Mouse (Mus musculus) inflammation-experienced regulatory T-cells, adult 6 months (primary cell): ENCODE measurements around the gene Nos3. TPM values are rescaled to one million over a fixed set of nuclear protein-coding genes. Genes with fewer than 3 reads are reported as not detected.

ENCODE experiments used
- ATAC-seq: one replicate; pipeline ENCODE4 v1.8.0; 2017
- polyA plus RNA-seq, 3 experiments: library from polyadenylated mRNA; unstranded; fragments of 100-300 nt; shearing (Covaris generic); gene quantifications; one replicate each; pipeline ENCODE4 v1.2.1; 2017

Gene Nos3
- polyA plus RNA-seq, 3 experiments from 2014 or later: 0.08 to 0.17 TPM; not detected in 1

DNA sequence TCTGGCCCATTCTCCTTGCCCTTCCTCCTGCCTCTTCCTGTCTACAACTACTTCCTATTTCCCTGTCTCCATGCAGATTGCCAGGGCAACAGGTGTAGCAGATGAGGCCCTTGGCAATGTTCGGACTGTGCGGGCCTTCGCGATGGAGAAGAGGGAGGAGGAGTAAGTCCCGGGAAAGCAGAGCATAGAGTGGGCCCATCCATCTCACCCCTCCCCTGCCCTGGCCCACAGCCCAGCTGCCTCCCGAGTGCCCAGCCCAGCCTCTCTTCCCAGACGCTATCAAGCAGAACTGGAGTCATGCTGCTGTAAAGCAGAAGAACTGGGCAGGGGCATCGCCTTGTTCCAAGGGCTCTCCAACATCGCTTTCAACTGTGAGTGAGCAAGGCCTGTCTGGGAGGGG is 37.4 kb downstream of the Nos3 start:
- no peak for ATAC-seq

DNA sequence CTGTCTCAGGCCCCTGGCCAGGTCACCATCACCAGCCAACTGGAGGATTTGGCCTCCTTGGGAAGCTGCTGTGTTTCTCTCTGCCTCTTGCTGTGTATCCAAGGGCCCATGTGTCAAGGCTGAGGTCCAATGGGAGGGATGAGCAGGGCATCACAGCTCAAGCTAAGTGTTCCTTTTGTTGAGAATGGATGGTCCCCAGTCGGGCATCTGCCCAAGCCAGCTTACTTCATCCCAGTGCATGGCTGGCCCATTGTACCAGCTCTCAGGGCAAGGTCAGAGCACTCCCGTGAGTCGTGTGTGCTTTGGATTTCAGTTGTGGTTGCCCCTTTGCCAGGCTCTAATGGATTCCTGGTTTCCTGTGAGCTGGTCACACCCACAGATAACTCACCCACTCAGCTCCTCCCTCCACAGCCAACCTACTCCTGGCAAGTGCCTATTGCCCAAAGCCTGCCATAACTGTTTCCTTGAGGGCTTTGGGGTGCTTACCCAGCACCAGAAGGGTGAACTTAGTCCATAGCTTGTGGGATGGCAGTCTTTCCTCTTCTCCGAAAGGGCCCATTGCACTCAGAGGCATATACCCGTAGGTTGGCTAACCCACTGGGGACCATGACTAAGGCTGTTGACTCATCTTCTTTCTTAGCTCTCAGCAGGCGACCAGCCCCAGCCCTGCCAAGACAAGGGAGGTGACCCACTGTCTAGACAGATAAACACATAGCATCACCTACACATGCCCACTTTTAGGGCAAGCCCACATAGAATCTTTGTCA is 40.2 kb downstream of the Nos3 start:
- ATAC-seq: no peak

DNA sequence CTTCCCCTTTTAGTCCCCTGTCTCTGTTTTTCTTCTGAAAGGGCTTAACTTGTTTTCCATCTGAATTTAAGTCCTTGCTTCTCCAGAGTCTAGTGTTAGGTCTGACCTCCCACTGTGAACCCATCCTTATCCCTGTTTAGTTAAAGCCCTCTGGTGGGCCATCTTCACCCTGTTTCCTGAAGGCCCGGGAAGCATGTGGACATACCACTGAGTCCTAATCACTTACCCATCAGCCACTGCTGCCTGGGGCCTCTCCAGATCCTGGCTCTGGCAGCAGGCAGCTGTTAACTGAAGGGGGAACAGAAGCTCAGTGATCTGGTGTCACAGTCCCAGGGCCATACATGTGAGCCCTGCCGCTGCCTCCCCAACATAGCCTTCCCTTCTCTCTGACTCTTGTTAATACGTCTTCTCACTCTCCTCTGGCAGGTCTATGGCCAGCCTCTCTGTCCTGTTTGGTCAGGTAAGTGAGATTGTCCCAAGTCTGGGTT is 40.8 kb downstream of the Nos3 start:
- no peak for ATAC-seq

DNA sequence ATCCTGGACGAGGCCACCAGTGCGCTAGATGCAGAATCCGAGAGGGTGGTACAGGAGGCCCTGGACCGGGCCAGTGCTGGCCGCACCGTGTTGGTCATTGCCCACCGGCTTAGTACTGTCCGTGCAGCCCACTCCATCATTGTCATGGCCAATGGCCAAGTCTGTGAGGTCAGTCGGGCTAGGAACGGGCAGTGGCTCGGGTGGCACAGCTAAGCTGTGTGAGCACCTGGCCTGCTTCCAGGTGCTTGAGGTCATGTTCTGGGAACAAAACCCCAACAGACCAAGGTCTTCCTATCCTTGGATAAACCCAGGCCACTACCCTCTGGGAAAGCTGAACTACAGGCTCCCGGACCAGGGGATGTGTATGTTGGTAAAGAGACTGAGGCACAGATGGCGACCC is 44.0 kb downstream of the Nos3 start:
- ATAC-seq: no peak

DNA sequence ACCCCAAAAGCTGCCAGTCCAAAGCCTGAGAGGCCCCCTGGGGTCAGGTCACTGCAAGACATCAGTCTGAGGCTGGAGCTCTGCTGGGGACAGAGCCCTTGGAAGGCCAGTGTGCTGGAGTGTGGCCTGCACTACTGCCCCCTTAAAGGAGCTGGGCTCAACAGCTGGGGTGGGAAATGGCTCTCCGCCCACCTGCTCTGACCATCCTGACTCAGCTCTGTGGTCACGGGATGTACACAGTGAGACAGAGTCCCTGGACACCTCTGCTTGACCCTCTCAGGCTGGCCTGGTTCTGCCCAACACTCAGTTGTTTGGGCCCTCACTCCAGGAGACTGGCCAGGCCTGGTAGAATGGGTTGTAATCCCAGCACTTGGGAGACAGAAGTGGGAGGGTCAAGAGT is 44.9 kb downstream of the Nos3 start:
- ATAC-seq: no peak

DNA sequence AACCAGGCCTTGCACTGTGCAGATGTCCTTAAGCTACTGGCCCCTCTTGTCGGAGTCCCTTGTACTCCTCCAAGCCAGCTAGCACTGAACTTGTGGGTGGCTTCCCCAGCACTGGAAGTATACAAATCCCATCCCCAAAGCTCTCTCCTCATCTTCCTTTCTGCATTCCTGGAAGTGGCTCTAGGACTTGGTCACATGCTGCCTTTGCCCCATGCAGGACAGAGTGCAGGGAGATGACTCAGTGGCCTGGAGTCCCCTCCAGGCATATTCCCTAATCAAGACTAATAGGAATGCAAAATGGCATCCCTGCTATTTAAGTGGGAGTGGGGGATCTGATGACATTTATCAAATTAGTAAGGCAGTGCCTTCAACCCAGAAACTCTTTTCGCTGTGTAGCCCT is 47.5 kb downstream of the Nos3 start:
- ATAC-seq: no peak

DNA sequence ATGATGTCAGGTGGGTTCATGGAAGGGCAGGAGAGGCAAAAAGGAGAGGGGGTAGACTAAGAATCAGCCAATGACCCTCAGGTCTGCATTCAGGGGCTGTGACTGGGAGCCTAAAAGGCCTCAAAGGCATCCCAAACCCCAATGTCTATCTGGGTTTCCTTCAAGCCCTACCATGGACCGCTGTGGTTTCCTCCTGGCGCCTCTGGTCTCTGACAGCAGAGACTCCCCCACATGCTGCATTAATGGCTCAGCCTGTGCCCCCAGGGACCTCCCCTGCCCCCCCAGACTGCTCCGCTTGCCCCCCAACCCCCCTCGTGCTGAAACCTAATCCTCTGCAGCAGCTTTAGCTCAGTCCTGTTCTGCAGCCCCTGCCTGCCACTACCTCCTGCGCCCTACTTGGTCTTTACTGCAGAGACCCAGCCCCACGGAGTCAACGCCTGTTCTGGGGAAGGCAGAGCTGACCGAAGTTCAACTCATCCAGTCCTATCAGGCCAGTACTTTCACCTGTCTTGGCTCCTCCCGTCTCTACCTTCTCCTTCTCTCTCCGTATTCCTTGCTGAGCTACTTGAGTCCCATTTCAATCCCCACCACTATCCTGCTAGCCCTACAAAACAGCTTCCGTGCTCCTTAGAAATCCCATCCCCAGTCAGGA is 48.6 kb downstream of the Nos3 start, which contains the start of gene Asic3:
Asic3 (plus strand) TSS at position 351 of the 652 bp plus-strand sequence.
- ATAC-seq: no peak

DNA sequence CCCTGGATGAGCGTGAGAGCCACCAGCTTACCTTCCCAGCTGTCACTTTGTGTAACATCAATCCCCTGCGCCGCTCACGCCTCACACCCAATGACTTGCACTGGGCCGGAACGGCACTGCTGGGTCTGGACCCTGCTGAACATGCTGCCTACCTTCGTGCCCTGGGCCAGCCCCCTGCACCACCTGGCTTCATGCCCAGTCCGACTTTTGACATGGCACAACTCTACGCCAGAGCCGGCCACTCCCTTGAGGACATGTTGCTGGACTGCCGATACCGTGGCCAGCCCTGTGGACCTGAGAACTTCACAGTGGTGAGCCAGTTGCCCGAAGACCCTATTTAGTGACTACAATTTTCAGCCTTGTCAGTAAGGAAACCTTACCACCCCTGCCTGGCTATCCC is 49.3 kb downstream of the Nos3 start:
- ATAC-seq: no peak

DNA sequence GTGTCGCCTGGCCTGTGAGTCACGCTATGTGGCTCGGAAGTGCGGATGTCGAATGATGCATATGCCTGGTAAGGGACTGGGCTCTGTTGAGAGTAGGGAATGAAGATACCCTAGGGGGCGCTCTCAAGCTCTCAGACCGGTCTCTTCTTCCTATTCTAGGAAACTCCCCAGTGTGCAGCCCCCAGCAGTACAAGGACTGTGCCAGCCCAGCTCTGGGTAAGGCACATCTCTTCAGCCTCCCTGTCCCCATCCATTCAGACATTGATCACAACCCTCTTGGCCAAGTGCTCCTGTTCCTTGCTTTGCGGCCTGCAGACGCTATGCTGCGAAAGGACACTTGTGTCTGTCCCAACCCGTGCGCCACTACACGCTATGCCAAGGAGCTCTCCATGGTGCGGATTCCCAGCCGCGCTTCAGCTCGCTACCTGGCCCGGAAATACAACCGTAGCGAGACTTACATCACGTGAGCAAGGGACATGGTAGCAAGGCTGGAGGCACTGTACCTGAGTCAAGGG is 51.7 kb downstream of the Nos3 start:
- peak; percentile 89 for ATAC-seq

DNA sequence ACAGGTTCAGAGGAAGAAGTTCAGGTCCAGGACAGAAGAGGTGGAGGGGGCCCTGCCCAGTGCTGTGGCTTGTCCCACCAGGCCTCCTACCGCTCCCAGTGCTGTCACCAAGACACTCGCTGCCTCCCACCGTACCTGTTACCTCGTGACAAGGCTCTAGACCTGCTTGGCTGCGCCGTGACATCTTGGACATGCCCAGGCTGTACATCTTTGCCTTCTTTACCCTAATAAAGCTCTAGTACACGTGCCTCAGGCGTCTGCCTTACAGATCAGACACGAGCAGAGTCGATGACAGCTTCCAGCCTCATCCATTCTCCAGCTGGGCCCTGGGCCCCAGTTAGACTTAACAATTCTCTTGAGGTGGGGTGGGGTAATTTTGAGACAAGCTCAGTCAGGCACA is 53.0 kb downstream of the Nos3 start:
- ATAC-seq: no peak

DNA sequence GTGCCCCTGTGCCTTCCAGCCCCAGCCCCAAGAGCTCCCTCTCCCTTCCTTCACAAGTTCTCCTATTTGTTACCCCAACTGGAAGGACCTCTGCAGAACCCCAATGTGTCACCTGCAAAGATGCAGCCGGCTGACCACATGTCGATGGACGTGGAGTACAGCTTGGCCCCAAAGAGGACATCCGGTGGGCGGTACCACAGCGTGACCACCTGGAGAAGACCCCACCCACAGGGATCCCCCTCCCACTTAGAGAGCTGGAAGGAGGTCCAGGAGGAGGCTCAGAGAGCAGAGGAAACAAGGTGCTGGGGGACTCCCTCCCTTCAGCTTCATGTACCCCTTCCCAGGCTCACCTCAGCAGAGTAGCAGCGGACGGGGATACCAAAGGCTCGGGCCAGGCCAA is 55.8 kb downstream of the Nos3 start:
- no peak for ATAC-seq

DNA sequence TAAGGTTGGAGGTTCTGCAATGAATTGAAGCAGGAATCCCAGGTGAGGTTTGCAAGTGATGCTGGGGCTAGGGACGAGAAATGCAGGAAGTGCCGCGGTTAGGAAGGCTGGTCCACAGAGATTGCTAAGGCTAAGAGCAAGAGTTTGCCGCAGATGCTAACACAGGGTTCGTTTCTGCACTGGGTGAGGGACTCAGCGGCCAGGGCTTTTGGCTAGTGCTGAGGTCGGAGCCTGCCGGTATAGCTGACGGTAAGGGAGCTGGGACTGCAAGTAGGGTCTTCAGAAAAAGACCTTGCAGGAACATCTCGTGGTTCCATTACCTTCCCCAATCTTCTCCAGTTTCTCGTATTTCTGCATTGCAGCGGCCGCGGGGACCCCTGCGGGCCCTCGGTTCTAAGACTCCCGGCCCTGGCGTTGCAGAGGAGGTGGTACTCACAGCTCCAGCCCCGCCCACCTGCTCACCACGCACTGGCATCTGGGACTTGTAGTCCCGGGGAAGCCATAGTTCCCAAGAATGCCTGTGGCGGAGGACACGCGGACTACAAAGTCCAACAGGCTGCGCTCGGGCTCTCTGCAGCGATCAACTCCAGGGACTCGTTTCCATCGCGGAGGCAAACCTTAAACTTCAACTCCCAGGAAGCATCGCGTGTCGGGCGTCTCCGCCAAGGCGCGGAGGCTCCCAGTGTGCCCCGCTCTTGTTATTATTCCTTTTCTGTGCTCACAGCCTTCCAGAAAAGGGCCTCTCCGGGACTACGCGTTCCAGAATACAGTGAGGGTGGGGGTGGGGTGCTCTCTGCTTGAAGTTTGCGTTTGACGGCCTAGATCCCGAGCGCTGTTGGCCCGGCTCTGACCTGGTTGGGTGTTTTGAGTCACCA is 58.8 kb downstream of the Nos3 start, which contains the start of the genes Cdk5 and Slc4a2:
Cdk5 (minus strand) TSS at position 402 of the 875 bp plus-strand sequence.
Slc4a2 (plus strand) TSS at position 709 of the 875 bp plus-strand sequence.
- ATAC-seq: peak; percentile 95

DNA sequence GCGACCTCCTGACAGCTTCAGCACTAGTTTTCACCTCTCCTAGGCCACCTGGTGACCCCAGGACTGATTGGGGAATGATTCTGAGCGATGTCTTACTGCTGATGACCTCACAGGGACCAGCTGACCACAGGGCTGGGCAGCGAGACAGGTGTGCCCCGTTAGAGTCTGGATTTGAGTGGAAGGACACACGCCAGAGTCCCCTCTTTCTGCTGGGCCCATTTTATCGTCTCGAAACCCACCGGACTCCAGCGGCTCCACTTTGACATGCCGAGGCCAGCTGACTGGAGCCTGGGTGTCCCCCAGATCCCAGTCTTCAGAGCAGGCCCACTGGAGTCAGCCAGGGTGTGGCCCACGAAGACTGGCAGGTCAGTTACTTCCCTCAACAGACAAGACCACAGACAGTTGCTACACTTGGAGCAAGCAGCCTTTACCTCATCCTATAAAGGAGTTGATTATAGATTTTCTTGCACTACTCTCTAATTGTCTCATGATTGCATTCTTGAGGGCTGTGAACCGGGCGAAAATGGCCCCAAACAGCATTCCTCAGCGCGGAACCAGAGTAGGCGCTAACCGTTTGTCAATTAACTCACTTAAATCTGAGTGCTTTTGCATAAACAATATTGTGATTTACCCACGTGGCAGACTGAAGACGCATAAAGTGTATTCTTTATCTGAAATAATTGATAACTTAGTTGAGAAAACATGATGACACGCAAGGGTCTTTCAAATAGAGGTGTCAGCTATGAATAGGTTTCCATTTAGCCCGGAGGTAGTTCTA is 59.6 kb downstream of the Nos3 start:
- no peak for ATAC-seq

DNA sequence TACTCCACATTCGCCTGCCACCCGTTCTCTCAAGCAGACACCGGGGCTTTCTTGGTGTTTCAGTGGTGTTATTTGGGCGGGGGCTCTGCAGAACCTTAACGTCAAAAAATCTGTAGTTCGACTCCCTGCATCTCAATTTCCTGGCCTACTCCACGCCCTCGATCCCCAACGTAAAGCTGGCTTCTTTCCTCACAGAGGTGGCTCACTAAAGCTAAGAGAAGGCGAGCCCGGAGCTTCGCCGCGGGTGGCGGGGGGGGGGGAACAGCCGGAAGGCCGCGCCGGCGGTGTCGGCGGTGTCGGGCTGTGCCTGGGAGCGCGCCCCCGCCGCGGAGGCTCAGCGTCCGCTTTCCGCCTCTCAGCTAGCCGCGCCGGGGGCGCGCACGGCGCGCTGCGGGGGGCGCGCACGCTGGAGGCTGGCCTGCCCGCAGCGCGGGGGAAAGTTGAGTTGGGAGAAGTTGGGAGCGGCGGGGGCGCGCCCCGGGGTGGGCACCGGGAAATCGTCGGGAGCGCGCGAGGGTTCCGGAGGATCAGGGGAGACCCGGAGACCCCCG is 60.3 kb downstream of the Nos3 start:
- ATAC-seq: peak; percentile 41

DNA sequence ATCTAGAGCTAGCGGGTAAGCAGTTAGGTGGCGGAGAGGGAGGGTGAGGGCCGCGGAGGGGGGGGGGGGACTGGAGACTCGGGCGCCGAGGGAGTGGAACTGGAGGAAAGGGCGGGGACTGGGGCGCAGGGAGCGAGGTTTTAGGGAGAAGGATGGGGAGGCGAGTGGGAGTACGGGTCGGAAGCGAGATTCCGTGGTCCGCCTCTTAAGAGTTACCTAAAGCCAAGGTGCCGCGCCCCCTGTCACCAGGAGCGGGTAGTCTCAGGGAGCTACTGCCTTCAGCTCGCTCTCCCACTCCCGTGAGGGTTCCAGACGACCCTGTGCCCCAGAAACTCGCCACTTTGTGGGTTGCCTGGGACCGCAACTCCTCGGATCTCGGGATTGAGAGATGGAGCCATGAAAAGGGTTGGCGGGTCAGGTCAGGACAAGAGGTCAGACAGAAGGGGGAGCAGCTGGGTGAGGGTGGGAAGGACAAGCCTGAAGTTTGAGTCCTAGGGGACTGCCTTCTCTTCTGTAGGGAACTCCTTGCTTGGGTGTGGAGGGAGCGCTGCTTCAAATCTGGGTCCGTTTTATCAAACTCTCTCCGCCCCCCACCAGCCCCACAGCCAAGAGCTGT is 60.9 kb downstream of the Nos3 start:
- ATAC-seq: peak; percentile 13

DNA sequence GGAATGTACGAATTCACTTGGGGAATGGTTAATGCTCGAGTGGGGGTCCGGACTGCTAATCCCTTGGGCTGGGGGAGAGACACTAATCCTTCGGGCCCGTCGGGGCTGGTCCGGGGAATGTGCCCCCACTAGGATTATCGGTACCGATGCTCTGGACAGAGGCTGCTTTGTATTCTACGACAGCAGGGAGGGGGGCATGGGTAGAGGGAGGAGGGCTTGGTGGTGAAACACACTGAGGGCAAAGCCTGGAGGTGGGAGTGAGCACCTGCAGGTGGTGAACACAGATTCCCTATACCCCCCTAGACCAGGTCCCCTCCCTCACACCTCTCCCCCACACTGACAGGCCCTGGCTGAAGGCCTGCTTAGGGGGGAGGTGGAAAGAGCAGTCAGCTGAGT is 61.4 kb downstream of the Nos3 start:
- ATAC-seq: no peak

DNA sequence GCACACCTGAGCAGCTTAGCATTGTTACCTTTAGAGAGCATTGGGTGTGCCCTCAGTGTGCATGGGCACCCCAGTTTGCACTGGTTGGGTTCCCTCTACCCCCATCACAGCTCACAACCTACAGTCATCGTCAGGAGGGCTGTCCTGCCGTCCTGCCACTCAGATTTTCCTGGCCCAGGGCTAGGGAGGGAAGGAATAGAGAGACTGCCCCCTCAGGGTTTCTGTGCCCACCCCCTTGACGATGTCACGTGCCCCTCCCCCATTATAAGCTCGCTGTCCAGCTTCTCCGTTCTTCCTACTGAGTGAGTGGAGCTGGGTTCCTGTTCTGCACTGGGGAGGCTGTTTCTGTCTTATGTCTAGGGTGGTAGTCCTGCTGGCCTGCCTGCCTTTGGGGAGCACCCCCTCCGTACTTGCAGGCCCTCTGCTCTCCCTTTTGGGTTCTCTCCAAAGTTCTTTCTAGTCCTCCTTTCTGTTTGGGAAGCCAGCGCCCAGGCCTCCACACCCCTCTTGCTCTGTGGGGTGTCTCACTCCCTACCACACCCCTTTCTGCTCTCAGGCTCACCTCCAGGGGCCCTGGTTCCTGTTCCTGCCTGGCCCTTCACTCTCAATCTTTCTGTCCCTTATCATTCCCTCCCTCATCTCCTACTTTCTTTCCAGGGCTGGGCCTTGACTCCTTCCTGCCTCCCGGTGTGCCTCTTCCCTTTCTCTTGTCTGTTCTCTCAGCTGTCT is 62.1 kb downstream of the Nos3 start:
- ATAC-seq: no peak

DNA sequence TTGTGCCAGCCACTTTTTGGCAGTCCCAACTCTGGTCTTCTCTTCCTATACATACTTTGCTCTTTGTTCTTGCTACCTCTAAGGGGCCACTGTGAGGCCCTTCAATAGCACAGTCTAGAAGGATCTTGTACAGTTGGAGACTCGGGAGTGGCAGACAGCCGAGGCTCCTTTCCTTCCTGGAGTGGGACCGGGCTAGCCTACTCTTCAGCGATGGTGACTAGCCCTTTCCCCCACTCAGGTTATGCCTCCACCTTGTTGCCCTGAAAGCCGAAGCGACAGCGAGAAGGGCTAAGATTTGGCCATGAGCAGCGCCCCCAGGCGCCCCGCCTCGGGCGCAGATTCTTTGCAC is 62.6 kb downstream of the Nos3 start:
- no peak for ATAC-seq

DNA sequence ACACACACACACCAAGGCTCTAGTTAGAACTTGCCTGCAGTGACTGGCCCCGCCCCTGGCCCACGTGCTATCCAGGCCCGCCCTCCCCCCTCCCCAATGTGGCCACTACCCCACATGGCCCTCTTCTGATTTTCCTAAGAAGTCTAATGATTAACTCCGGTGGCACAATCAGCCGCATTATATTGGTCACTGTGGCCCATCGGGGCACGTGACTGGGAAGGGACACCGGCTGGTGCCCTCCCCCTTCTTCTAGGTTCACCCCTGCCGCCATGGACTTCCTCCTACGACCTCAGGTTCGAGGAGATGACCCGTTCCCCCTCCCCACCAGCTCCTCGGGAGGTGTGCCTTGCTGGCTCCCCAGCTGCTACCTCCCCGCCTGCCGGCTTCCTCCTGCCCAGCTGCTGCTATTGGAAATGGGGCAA is 63.4 kb downstream of the Nos3 start:
- ATAC-seq: no peak

DNA sequence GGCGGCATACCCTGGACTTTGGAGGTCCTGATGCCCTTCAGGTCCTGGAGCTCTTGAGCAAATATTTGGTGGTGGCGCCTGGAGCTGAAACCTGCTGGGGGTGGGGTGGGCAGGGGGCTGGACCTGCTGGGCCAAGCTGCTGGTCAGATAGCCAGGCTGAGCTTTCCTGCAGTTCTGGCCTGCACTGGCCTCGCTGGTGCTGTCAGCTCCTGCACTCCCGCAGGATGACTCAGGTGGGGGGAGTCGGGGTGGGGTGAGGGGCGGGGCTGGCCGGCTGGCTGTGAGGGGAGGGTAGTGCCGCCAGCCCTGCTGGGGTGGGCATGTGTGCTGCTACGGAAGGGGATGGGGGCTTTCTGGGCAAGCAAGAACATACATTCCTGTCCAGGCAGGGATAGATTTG is 64.0 kb downstream of the Nos3 start:
- ATAC-seq: no peak

DNA sequence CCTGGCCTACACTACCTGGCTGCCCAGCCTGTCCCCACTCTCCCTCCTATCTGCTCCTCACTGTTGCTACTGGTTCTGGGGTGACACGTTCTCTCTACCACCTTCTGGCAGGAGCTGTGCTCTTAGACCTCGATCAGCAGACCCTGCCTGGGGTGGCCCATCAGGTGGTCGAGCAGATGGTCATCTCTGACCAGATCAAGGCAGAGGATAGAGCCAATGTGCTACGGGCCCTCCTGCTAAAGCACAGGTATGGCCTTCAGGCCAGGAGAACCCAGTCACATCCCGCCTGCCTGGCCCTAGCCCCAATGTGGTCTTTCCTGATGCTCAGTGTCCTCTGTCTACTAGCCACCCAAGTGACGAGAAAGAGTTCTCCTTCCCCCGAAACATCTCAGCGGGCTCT is 69.4 kb downstream of the Nos3 start:
- ATAC-seq: no peak
